ENCODE assay signal across 10 mouse cellular contexts in the genomic region with DNA sequence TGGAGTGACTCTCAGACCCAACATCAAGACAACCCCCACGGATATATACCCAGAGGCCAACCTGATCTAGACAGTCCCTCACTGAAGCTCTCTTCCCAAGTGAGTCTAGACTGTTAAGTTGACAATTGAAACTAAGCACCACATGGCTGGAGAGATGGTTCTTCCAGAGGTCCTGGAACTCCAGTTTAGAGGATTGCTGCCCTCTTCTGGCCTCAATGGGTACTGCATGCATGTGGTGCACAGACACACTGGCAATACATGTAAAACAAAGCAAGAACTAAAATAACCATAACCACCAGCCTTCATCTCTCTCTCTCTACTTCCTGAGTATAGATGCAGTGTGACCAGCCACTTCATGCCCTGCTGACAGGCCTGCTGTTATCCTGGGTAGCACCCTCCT. TPM values are rescaled to one million over a fixed set of nuclear protein-coding genes. Genes with fewer than 3 reads are reported as not detected.
A peak's percentile ranks its signal among the peaks of the same experiment; 100 is the strongest.
DNase-seq lines count a peak whose midpoint lies in the region.
"Had no signal": no experiment of that assay in that cellular context is flagged by ENCODE, and none has a peak within 500 bp of the region (broad histone marks: within the 10 kb centered on the region; RNA-seq: fewer than 3 reads in every experiment).

No protein-coding gene starts in this region.

- no peaks in the 10 kb centered on the region for H3K36me3 ChIP-seq in splenic B cell, adult 2 months (ENCODE audit: control insufficient read depth, insufficient read depth, low read length, poor library complexity, severe bottlenecking)
- H3K36me3 ChIP-seq: embryonic facial prominence, embryonic 15.5 days had no signal

- no peaks in the 10 kb centered on the region for H3K27me3 ChIP-seq in splenic B cell, adult 2 months (ENCODE audit: control insufficient read depth, insufficient read depth, low read length, poor library complexity, severe bottlenecking)
- H3K27me3 ChIP-seq: embryonic facial prominence, embryonic 15.5 days had no signal

- DNase-seq in cerebellum, postnatal 10 days, result peak; percentile 42 to 62
- no peak for DNase-seq in cerebellum, adult 9-11 months
- peak; percentile 3 for DNase-seq in lung, postnatal 36 days
- DNase-seq in lung, adult 18-20 months, result no peak
- DNase-seq in c-Kit-positive CD71-positive TER-119-positive erythroid progenitor cells, embryonic 14.5 days (ENCODE audit: low spot score), result peak; percentile 29
- DNase-seq in splenic B cell, adult 2 months (ENCODE audit: low read depth, low spot score), result peak; percentile 42
- no peak for DNase-seq in layer of hippocampus, postnatal 36 days
- DNase-seq in urinary bladder, adult 18-20 months (ENCODE audit: low spot score in 2 of 2), result no peak

RNA-seq across cellular contexts. Expression of gene Dmrtb1, which starts 20.2 kb away (rescaled TPM):
- under 1 TPM; 0.62 to 0.68 TPM for total RNA-seq in layer of hippocampus, postnatal 36 days (2021)
- total RNA-seq: heart, postnatal 10 days had no signal

Comparison
In these comparisons a context has a peak if more than half of its experiments do, and no peak if none do; other contexts are left out.
1. DNase-seq: peak in cerebellum, postnatal 10 days (2 of 2), lung, postnatal 36 days (single experiment), c-Kit-positive CD71-positive TER-119-positive erythroid progenitor cells, embryonic 14.5 days (single experiment) and splenic B cell, adult 2 months (single experiment); none in cerebellum, adult 9-11 months (single experiment), lung, adult 18-20 months (0 of 2), layer of hippocampus, postnatal 36 days (0 of 2) and urinary bladder, adult 18-20 months (0 of 2).